Mouse (Mus musculus) erythroblast, embryonic 14.5 days (primary cell): ENCODE data around the gene Fam221b. TPM values are rescaled to one million over a fixed set of nuclear protein-coding genes. Genes with fewer than 3 reads are reported as not detected.

Experiments
- H3K27me3 ChIP-seq: 2 replicates; pipeline ENCODE4 v1.6.1; 2012; ENCODE audit warnings: inconsistent platforms; ENCODE audit not compliant: control insufficient read depth
- H3K36me3 ChIP-seq: 2 replicates; pipeline ENCODE4 v1.6.1; 2012; ENCODE audit warnings: mild to moderate bottlenecking, inconsistent platforms; ENCODE audit not compliant: control insufficient read depth
- H3K4me1 ChIP-seq: 2 replicates; pipeline ENCODE4 v1.6.1; 2012; ENCODE audit warnings: inconsistent platforms; ENCODE audit not compliant: control insufficient read depth
- H3K4me3 ChIP-seq: replicated peaks from 2 replicates; pipeline ENCODE3; 2012; ENCODE audit warnings: moderate library complexity, mild to moderate bottlenecking, inconsistent platforms
- H3K9me3 ChIP-seq: 2 replicates; pipeline ENCODE4 v1.6.1; 2012; ENCODE audit warnings: low read length, inconsistent platforms, mixed read lengths; ENCODE audit not compliant: control insufficient read depth
- GATA1 ChIP-seq: IDR thresholded peaks from 2 replicates; pipeline ENCODE4 v1.6.1; 2012; ENCODE audit warnings: low read length, inconsistent platforms, mixed read lengths
- TAL1 ChIP-seq: IDR thresholded peaks from 3 replicates; pipeline ENCODE4 v1.6.1; 2012; ENCODE audit warnings: low read length, inconsistent platforms, mixed read lengths
- polyA plus RNA-seq: library from polyadenylated mRNA; stranded (reverse); fragments of >175 nt; gene quantifications from 2 replicates; pipeline ENCODE4 v1.2.3, GENCODE M21; 2012

The Fam221b gene
- polyA plus RNA-seq, 1 experiment = 0.04 TPM

- H3K4me3 ChIP-seq = no peak overlapping the region
- H3K36me3 ChIP-seq = no peaks in the 10 kb centered on the region
- TF ChIP-seq GATA1 (no peak), TAL1 (no peak)
- H3K4me1 ChIP-seq = peaks cover 28% of the 10 kb centered on the region
- peaks cover 15% of the 10 kb centered on the region for H3K27me3 ChIP-seq
- no peaks in the 10 kb centered on the region for H3K9me3 ChIP-seq
These were observed 3.1 kb upstream of the Fam221b start for GRCm38 (mm10) chr4:43672070-43672469.

DNA sequence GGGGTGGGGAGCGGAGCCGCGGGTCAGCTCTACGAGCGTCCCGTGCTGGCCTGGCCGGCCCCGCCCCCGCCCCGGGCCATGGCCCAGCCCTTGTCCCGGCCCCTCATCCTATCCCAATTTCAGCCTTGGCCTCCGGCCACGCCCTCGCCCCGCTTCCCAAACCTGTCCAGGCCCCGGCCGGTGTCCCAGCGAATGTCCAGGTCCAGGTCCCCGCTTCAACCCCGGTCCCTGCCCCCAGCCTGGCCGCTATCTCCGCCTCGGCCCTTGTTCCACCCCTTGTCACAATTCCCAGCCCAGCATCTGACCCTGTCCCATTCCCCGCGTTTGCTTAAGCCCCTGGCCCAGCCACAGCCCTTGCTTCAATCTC is 466 bp upstream of the Fam221b start:
- Histone ChIP-seq H3K27me3 (peaks cover 29% of the 10 kb centered on the region), H3K4me1 (peaks cover 30% of the 10 kb centered on the region), H3K4me3 (peak overlapping the region; percentile 72), H3K36me3 (no peaks in the 10 kb centered on the region), H3K9me3 (no peaks in the 10 kb centered on the region)
- TF ChIP-seq GATA1 = no peak
- TF ChIP-seq TAL1 = no peak

DNA sequence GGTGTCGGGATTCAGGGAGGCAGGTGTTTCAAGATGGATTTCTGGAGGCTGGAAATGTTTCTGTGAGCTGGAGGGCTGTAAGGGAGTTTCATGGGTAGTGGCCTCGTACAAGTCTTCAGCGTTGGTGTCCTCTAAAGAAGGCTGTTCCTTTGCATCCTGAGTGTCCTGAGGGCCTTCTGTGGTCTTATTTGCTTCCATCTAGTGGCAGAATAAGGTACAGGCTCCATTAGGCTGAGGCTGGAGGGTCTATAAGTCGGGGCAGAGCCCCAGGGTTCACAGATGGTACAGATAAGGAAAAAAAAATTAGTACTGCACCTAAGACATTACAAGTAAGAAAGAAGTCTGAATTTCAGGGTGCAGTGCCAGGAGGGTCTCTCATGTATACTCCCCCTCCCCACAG is 2.5 kb downstream of the Fam221b start:
- Histone ChIP-seq H3K4me1 (peaks cover 30% of the 10 kb centered on the region), H3K36me3 (no peaks in the 10 kb centered on the region), H3K27me3 (peaks cover 52% of the 10 kb centered on the region), H3K4me3 (no peak overlapping the region), H3K9me3 (no peaks in the 10 kb centered on the region)
- TF ChIP-seq TAL1 = no peak
- TF ChIP-seq GATA1 = no peak

DNA sequence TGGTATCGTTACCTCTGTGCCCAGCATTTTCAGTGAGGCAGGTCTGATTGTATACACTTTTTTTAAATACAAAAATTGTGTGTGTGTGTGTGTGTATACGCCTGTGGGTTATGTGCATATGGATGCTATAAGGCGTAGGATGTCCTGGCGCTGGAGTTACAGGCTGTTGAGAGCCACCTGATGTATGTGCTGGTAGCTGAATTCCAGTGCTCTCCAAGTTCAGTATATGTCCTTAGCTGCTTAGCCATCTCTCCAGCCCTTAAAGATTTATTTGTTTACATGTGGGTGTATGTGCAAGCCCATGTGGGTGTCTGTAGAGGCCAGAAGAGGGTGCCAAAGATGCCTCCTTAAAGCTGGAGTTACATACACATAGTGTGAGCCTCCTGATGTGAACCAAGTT is 11.8 kb downstream of the Fam221b start:
- H3K4me1 ChIP-seq = peaks cover 39% of the 10 kb centered on the region
- H3K36me3 ChIP-seq = no peaks in the 10 kb centered on the region
- no peak for TF ChIP-seq GATA1
- no peak for TF ChIP-seq TAL1
- H3K27me3 ChIP-seq = peaks cover 18% of the 10 kb centered on the region
- no peaks in the 10 kb centered on the region for H3K9me3 ChIP-seq
- H3K4me3 ChIP-seq = peak overlapping the region; percentile 83

GRCm38 (mm10) chr4:43656339-43657109 is 12.4 kb downstream of the Fam221b start, which contains the start of gene Hint2:
TSS of gene Hint2 (minus strand) at chr4:43656466.
- peaks cover 39% of the 10 kb centered on the region for H3K4me1 ChIP-seq
- no peaks in the 10 kb centered on the region for H3K9me3 ChIP-seq
- TF ChIP-seq GATA1 = no peak
- TF ChIP-seq TAL1 = no peak
- H3K4me3 ChIP-seq = peak within 1 kb of the TSS; percentile 83
- peaks cover 11% of the 10 kb centered on the region for H3K27me3 ChIP-seq
- H3K36me3 ChIP-seq = no peaks in the 10 kb centered on the region

GRCm38 (mm10) chr4:43655656-43656338 is 13.1 kb downstream of the Fam221b start:
- peaks cover 39% of the 10 kb centered on the region for H3K4me1 ChIP-seq
- no peaks in the 10 kb centered on the region; the same call in 1 of the 2 replicates for H3K9me3 ChIP-seq
- no peak for TF ChIP-seq GATA1
- TF ChIP-seq TAL1 = no peak
- peaks cover 4% of the 10 kb centered on the region for H3K27me3 ChIP-seq
- peak overlapping the region; percentile 83 for H3K4me3 ChIP-seq
- no peaks in the 10 kb centered on the region for H3K36me3 ChIP-seq

DNA sequence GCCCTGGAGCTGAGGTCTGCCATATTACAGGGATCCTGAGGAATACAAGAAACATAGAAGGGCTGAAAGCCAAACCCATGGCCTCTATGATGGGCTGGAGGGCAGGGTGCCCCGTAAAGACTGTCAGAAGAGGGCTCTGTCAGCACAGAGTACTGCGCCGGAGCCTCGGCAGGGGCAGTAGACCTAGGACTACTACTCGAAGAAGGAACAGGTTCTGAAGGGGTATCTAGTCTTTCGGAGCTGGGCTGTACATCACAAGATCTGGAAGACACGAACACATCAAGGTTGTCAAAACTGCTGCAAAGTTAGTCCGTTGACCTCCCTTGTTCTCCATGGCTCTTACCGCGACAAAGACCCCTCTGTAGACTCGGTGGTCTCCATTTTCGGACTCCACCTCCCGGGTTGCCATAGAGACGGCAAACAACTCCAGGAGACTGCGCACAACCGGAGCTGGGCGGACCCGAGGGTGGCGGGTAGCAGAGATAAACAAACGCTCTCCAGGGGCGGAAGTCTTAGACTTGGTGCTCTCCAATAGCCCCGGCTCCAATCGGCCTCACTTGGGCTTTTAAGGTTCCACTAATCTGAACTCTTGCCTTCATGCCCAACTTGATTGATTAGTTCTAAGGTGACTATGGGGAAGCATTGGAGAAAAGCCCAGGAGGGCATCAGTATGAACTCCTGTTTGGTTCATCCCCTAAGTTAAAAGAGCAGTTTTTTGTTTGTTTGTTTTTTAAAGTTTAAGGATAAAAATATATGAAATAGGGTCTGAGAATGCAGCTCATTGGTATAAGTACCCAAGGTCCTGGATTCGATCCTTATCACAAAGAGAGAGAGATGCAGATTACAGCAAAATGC is 15.6 kb downstream of the Fam221b start, which contains the start of gene Spag8:
Gene Spag8, minus strand, starts transcription at position 434 of the 855 bp plus-strand sequence.
- Histone ChIP-seq H3K27me3 (peaks cover 3% of the 10 kb centered on the region; the same call in 1 of the 2 replicates), H3K9me3 (peaks cover 11% of the 10 kb centered on the region), H3K4me3 (peak within 1 kb of the TSS; percentile 58), H3K36me3 (no peaks in the 10 kb centered on the region), H3K4me1 (peaks cover 39% of the 10 kb centered on the region)
- TF ChIP-seq TAL1 (no peak), GATA1 (no peak)

DNA sequence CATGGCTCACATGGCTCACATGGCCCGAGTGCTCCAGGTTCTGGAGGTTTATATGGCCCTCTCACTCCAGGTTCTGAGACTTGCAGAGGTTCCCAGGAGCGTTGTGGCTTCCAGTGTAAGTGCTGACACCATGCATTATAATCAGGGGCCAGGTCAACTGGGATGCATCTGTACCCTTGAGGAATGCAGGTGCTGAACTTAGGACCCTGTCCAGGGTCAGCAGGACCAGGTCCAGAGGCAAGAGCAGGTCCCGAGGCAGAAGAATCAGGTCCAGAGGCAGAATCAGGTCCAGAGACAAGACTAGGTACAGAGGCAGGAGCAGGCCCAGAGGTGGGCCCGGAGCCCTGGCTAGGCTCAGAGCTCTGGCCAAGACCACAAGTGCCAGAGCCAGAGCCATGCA is 16.2 kb downstream of the Fam221b start:
- peaks cover 39% of the 10 kb centered on the region for H3K4me1 ChIP-seq
- TF ChIP-seq TAL1 (no peak), GATA1 (no peak)
- peaks cover 3% of the 10 kb centered on the region; the same call in 1 of the 2 replicates for H3K27me3 ChIP-seq
- H3K9me3 ChIP-seq = peaks cover 11% of the 10 kb centered on the region
- H3K36me3 ChIP-seq = no peaks in the 10 kb centered on the region
- H3K4me3 ChIP-seq = no peak overlapping the region
